Mouse (Mus musculus) spleen, postnatal 14 days (tissue): ENCODE data around the gene Kifc3.

Experiments used
- DNase-seq, 2 experiments: peaks; one replicate each; pipeline ENCODE4 v3.0.0; 2021 to 2022; ENCODE audit warnings: low spot score in 2 of 2

The Kifc3 gene

DNA sequence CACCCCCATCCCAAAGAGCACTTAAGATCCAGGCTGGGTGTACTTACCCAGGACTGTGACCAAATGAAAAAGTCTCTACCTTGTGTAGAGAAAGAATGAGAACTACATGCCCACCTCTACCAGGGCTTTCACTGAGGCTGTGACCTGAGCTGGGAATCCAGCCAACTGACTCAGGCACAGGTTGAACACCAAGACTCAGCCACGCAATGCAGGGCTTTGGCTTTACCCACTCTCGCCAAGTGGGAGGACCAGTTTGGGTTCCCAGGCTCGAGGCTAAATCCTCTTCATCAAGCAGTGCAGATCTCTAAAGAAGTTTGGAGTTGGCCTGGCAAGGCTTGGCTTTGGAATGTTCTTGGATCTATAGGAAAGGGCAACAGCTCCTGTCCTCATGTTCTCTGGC lies 127.1 kb downstream of the Kifc3 start:
- DNase-seq = no peak

DNA sequence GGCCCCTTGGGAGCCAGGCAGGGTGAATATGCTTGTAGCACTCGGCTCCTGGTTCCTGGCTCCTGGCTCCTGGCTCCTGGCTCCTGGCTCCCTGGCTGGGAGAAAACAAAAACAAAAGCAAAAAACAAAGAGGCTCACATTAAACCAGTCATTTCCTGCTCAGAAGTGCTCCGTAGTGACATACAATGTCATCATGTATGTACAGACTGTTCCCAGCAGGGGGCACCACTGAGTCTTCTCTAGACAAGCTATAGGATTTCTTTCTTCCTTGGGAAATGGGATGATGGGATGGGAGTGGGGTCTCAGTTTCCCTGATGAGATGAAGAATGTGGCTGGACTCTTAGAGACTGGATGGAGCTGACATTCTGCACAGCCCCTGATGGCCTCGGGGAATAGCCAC lies 135.0 kb downstream of the Kifc3 start:
- peak; percentile 33 to 60 for DNase-seq

DNA sequence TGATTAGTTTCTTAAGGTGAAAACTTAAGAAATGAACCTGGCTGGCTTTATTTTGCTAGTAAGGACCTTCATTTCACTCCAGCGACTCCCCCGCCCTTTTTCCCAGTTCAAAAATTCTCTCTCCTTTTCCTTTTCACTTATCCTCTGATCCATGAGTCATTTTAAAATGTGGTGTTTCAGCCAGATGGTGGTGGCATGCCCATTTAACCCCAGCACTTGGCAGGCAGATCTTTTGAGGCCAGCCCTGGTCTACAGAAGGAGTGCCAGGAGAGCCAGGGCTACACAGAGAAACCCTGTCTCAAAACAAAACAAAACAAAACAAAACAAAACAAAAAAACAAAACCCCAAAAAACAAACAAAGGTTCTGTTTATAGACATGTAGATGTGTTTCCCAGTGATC lies 138.1 kb downstream of the Kifc3 start:
- no peak for DNase-seq

DNA sequence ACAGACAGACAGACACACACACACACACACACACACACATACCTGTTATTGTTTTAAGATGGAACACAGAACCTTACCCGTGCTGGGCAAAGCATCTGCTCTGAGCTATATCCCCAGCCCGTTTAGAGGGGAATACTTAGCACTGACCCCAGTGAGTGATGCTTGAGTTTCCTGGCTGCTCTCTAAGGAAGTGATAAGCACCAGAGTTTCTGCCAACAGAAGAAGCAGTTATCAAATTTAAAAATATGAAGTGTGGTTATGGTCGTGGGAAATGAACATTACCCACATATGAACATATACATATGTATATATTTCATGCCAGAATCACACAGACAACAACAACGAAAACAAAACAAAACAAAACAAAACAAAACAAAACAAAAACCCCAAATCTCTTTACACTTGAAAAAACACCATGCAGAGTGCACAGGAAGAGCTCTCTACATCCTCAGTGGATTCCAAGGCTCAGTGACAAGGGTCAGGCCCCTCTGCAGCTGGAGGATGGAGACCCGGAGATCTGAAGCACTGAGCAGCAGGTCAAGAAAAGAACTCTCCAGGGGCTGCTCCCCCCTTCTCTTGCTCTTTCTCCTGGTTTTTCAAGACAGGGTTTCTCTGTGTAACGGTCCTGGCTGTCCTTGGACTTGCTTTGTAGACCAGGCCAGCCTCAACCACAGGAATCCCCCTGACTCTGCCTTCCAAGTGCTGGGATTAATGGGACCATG lies 142.6 kb downstream of the Kifc3 start:
- no peak for DNase-seq

DNA sequence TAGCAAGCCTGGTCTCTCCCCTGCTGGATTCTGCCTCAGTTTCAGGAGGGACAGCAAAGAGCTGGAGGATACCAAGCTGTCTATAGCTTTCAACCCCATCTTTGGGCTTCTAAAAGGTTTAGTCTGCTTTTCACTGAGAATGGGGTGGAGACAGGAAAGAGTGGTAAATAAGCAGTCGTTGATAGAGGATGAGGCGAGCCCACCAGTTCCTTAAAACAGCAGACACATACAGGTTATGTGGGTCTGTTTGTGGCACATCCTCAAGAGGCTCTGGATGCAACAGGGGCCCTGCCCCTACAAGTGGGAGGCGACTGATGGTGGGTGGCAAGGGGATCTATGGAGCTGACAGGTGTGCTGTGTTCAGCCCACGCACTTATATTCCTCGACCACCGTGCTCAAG lies 144.0 kb downstream of the Kifc3 start:
- no peak for DNase-seq

DNA sequence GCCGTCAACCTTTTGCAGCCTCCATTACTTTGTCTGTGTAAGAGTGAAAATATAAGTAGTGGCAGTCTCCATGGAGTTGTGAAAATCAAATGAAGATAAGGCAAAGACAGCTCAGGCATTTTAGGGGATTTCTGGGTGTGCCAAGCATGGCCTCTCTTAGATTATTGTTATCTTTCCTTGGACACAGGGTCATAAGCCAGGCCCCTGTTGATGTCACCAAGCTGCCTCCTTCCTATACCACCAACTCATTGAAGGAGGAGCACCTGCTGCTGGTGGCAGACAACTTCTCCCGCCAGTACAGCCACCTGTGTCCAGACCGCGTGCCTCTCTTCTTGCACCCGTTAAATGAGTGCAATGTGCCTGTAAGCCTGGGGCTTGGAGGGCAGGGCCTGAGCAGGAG lies 146.2 kb downstream of the Kifc3 start:
- DNase-seq = no peak

DNA sequence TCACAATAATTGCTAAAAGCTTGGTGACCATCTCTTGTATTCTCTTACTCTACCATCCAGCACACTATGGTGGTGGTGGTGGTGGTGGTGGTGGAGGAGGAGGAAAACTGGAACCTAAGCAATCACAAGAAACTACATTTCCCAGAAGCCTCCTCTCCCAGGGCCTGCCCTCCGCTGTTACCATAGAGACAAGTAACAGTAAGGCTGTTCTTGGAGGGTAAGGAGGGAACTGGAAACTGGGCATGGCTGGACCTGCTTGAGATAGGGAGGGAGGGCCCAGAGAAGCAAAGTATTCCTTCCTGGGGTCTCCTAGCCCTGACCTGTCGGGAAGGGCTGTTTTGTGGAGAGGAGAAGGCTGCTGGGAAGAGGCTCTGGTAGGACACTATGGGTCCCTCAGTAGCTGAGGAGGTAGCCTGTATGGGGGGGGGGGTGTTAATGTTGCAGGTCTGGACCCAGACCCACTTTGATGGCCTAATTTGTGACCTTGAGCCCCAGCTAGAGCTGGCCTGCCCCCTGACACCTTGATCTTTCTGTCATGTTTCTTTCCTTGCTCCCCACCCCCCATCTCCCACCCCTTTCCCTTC lies 147.6 kb downstream of the Kifc3 start, which contains the start of gene Drc7:
Gene Drc7 (plus strand): TSS at position 177 of the 584 bp plus-strand sequence.
- DNase-seq = no peak

DNA sequence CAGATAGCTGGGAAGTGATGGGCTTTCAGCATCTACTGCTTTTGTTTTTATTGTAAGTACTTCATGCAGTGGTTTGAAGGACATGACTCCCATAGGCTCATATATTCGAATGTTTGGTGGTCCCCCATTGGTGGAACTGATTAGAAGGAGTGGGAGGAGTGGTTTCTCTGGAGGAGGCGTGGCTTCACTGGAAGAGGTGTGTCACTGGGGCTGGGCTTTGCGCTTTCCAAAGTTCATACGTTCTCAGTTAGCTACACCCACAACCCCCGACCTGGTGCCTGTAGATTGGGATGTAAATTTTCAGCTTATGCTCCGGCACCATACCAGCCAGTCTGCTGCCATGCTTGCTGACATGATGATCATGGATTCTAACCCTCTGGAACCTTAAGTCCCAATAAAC lies 148.2 kb downstream of the Kifc3 start:
- DNase-seq = no peak
